Comparison of ENCODE assay signal across 22 mouse cellular contexts in genomic region chr11:85691285-85691684, GRCm38 (mm10).
A peak's percentile ranks its signal among the peaks of the same experiment; 100 is the strongest.
DNase-seq lines count a peak whose midpoint lies in the region; ATAC-seq lines count a peak whose summit lies in the region.
"Had no signal": no experiment of that assay in that cellular context is flagged by ENCODE, and none has a peak within 500 bp of the region (broad histone marks: within the 10 kb centered on the region; RNA-seq: fewer than 3 reads in every experiment).

No protein-coding gene starts in this region.

- H3K27me3 ChIP-seq in limb, embryonic 10.5 days (ENCODE audit: low read depth, poor library complexity, severe bottlenecking) = peaks cover 37% of the 10 kb centered on the region
- H3K27me3 ChIP-seq: embryonic facial prominence, embryonic 13.5 days; forebrain, embryonic 15.5 days; hindbrain, embryonic 13.5 days had no signal

- peak; percentile 81 for ATAC-seq in monocyte, adult 5-6 weeks (replicated peaks; ENCODE audit: insufficient number of reproducible peaks, low FRiP score, low TSS enrichment, poor library complexity, severe bottlenecking)
- ATAC-seq: forebrain, embryonic 15.5 days; hindbrain, embryonic 16.5 days; intestine, embryonic 15.5 days had no signal

- intact Hi-C loops in heart, postnatal 14 days (cut with DNase I) = no loop called here

- no peak overlapping the region for H3K27ac ChIP-seq in limb, embryonic 10.5 days
- H3K27ac ChIP-seq: embryonic facial prominence, embryonic 13.5 days; forebrain, embryonic 12.5 days; forebrain, embryonic 15.5 days; hindbrain, embryonic 10.5 days; hindbrain, embryonic 13.5 days; intestine, embryonic 15.5 days had no signal

- no peak overlapping the region for H3K4me3 ChIP-seq in limb, embryonic 10.5 days
- H3K4me3 ChIP-seq: embryonic facial prominence, embryonic 13.5 days; erythroblast, embryonic 14.5 days; forebrain, embryonic 12.5 days; forebrain, embryonic 15.5 days; hindbrain, embryonic 10.5 days; hindbrain, embryonic 13.5 days; intestine, embryonic 15.5 days had no signal

- no peaks in the 10 kb centered on the region for H3K9me3 ChIP-seq in limb, embryonic 10.5 days (replicated peaks)
- H3K9me3 ChIP-seq: embryonic facial prominence, embryonic 13.5 days; forebrain, embryonic 12.5 days; forebrain, embryonic 15.5 days; hindbrain, embryonic 10.5 days; hindbrain, embryonic 13.5 days; intestine, embryonic 15.5 days had no signal

- DNase-seq in heart, adult 11 months = peak; percentile 84
- no peak for DNase-seq in heart, postnatal 14 days
- peak; percentile 44 for DNase-seq in lung, postnatal 36 days
- no peak for DNase-seq in lung, postnatal 10 days
- DNase-seq in limb, embryonic 10.5 days (ENCODE audit: low spot score) = no peak
- DNase-seq: adrenal gland, postnatal 10 days; adrenal gland, postnatal 36 days; cerebellum, adult 18-20 months; cerebellum, adult 9-10 months; cerebellum, postnatal 14 days; gastrocnemius, postnatal 10 days; gastrocnemius, postnatal 36 days; heart, postnatal 36 days had no signal

- H3K4me1 ChIP-seq in limb, embryonic 10.5 days = peaks cover 49% of the 10 kb centered on the region

- no peaks in the 10 kb centered on the region for H3K36me3 ChIP-seq in limb, embryonic 10.5 days
- H3K36me3 ChIP-seq: embryonic facial prominence, embryonic 13.5 days; forebrain, embryonic 12.5 days; forebrain, embryonic 15.5 days; hindbrain, embryonic 10.5 days; hindbrain, embryonic 13.5 days; intestine, embryonic 15.5 days had no signal

- WGBS in limb, embryonic 10.5 days = 49% methylated on average over 5 of the region's 5 CpGs

Comparison
In these comparisons a context has a peak if more than half of its experiments do, and no peak if none do; other contexts are left out.
1. DNase-seq: peak in heart, adult 11 months (single experiment) and lung, postnatal 36 days (single experiment); none in heart, postnatal 14 days (0 of 2), lung, postnatal 10 days (single experiment) and limb, embryonic 10.5 days (single experiment).